Mouse (Mus musculus): ENCODE data around the gene Apoc3. TPM values are rescaled to one million over a fixed set of nuclear protein-coding genes. Genes with fewer than 3 reads are reported as not detected.

The Apoc3 gene
- polyA plus RNA-seq, 1 experiment from 2014 or later: not detected

- Histone ChIP-seq H3K27me3 (ENCODE audit: control insufficient read depth, insufficient read depth, low read length) (no peaks in the 10 kb centered on the region), H3K9ac (ENCODE audit: low read length) (no peak within 1 kb of the TSS), H3K4me1 (ENCODE audit: control insufficient read depth, insufficient read depth, low read length) (no peaks in the 10 kb centered on the region), H3K4me2 (ENCODE audit: low read depth) (no peak within 1 kb of the TSS), H3K27ac (ENCODE audit: low read depth, low read length) (no peak within 1 kb of the TSS), H3K9me3 (ENCODE audit: control insufficient read depth, low read length) (no peaks in the 10 kb centered on the region), H3K36me3 (ENCODE audit: control insufficient read depth, insufficient read depth, low read length) (no peaks in the 10 kb centered on the region), H3K4me3 (ENCODE audit: low read depth, low read length) (no peak within 1 kb of the TSS)
- 71% methylated on average over 7 of the region's 7 CpGs for WGBS
- no peak for ATAC-seq (ENCODE audit: insufficient read depth, low FRiP score, low TSS enrichment)
- DNase-seq (ENCODE audit: low spot score): no peak
Observed at GRCm38 (mm10) chr9:46240526-46241153, 5.2 kb upstream of the Apoc3 start, which contains the start of gene Apoa4. TSS of gene Apoa4 (plus strand) at chr9:46240696.

- Histone ChIP-seq H3K4me1 (ENCODE audit: control insufficient read depth, insufficient read depth, low read length) (no peaks in the 10 kb centered on the region), H3K27me3 (ENCODE audit: control insufficient read depth, insufficient read depth, low read length) (no peaks in the 10 kb centered on the region), H3K36me3 (ENCODE audit: control insufficient read depth, insufficient read depth, low read length) (no peaks in the 10 kb centered on the region), H3K4me2 (ENCODE audit: low read depth) (no peak overlapping the region), H3K9ac (ENCODE audit: low read length) (no peak overlapping the region), H3K9me3 (ENCODE audit: control insufficient read depth, low read length) (no peaks in the 10 kb centered on the region), H3K27ac (ENCODE audit: low read depth, low read length) (no peak overlapping the region), H3K4me3 (ENCODE audit: low read depth, low read length) (no peak overlapping the region)
- ATAC-seq (ENCODE audit: insufficient read depth, low FRiP score, low TSS enrichment) (no peak), DNase-seq (ENCODE audit: low spot score) (no peak)
- WGBS: 91% methylated on average over 7 of the region's 7 CpGs
Observed at GRCm38 (mm10) chr9:46238850-46239249, 3.4 kb upstream of the Apoc3 start.

GRCm38 (mm10) chr9:46235649-46236048 lies 213 bp upstream of the Apoc3 start:
- Histone ChIP-seq H3K36me3 (ENCODE audit: control insufficient read depth, insufficient read depth, low read length) (no peaks in the 10 kb centered on the region), H3K4me3 (ENCODE audit: low read depth, low read length) (no peak overlapping the region), H3K4me2 (ENCODE audit: low read depth) (no peak overlapping the region), H3K4me1 (ENCODE audit: control insufficient read depth, insufficient read depth, low read length) (no peaks in the 10 kb centered on the region), H3K9me3 (ENCODE audit: control insufficient read depth, low read length) (no peaks in the 10 kb centered on the region), H3K27me3 (ENCODE audit: control insufficient read depth, insufficient read depth, low read length) (no peaks in the 10 kb centered on the region), H3K27ac (ENCODE audit: low read depth, low read length) (no peak overlapping the region), H3K9ac (ENCODE audit: low read length) (no peak overlapping the region)
- no peak for DNase-seq (ENCODE audit: low spot score)
- 65% methylated on average over 4 of the region's 4 CpGs for WGBS
- ATAC-seq (ENCODE audit: insufficient read depth, low FRiP score, low TSS enrichment): no peak

- no peaks in the 10 kb centered on the region for H3K4me1 ChIP-seq (ENCODE audit: control insufficient read depth, insufficient read depth, low read length)
- 89% methylated on average over 6 of the region's 6 CpGs for WGBS
- no peak overlapping the region for H3K9ac ChIP-seq (ENCODE audit: low read length)
- no peaks in the 10 kb centered on the region for H3K27me3 ChIP-seq (ENCODE audit: control insufficient read depth, insufficient read depth, low read length)
- no peaks in the 10 kb centered on the region for H3K9me3 ChIP-seq (ENCODE audit: control insufficient read depth, low read length)
- H3K4me2 ChIP-seq (ENCODE audit: low read depth): no peak overlapping the region
- H3K4me3 ChIP-seq (ENCODE audit: low read depth, low read length): no peak overlapping the region
- ATAC-seq (ENCODE audit: insufficient read depth, low FRiP score, low TSS enrichment): no peak
- DNase-seq (ENCODE audit: low spot score): no peak
- H3K36me3 ChIP-seq (ENCODE audit: control insufficient read depth, insufficient read depth, low read length): no peaks in the 10 kb centered on the region
- H3K27ac ChIP-seq (ENCODE audit: low read depth, low read length): no peak overlapping the region
Observed at GRCm38 (mm10) chr9:46235196-46235595, 240 bp downstream of the Apoc3 start.

- H3K9ac ChIP-seq (ENCODE audit: low read length): peak overlapping the region; percentile 56
- 15% methylated on average over 13 of the region's 13 CpGs for WGBS
- no peak for ATAC-seq (ENCODE audit: insufficient read depth, low FRiP score, low TSS enrichment)
- peak overlapping the region; percentile 38 for H3K4me3 ChIP-seq (ENCODE audit: low read depth, low read length)
- no peaks in the 10 kb centered on the region for H3K4me1 ChIP-seq (ENCODE audit: control insufficient read depth, insufficient read depth, low read length)
- peak overlapping the region; percentile 69 for H3K4me2 ChIP-seq (ENCODE audit: low read depth)
- H3K27me3 ChIP-seq (ENCODE audit: control insufficient read depth, insufficient read depth, low read length): peaks cover 2% of the 10 kb centered on the region; the same call in 1 of the 2 replicates
- H3K36me3 ChIP-seq (ENCODE audit: control insufficient read depth, insufficient read depth, low read length): no peaks in the 10 kb centered on the region
- H3K9me3 ChIP-seq (ENCODE audit: control insufficient read depth, low read length): no peaks in the 10 kb centered on the region
- peak; percentile 16 for DNase-seq (ENCODE audit: low spot score)
- no peak overlapping the region for H3K27ac ChIP-seq (ENCODE audit: low read depth, low read length)
Observed at GRCm38 (mm10) chr9:46230450-46230975, 4.9 kb downstream of the Apoc3 start.

GRCm38 (mm10) chr9:46229573-46230449 lies 5.6 kb downstream of the Apoc3 start:
- peak; percentile 89 for DNase-seq (ENCODE audit: low spot score)
- H3K36me3 ChIP-seq (ENCODE audit: control insufficient read depth, insufficient read depth, low read length): no peaks in the 10 kb centered on the region
- peak overlapping the region; percentile 69 for H3K4me2 ChIP-seq (ENCODE audit: low read depth)
- H3K9ac ChIP-seq (ENCODE audit: low read length): peak overlapping the region; percentile 56
- H3K4me1 ChIP-seq (ENCODE audit: control insufficient read depth, insufficient read depth, low read length): no peaks in the 10 kb centered on the region
- peak overlapping the region; percentile 38 for H3K4me3 ChIP-seq (ENCODE audit: low read depth, low read length)
- 16% methylated on average over 37 of the region's 37 CpGs for WGBS
- H3K27me3 ChIP-seq (ENCODE audit: control insufficient read depth, insufficient read depth, low read length): peaks cover 2% of the 10 kb centered on the region; the same call in 1 of the 2 replicates
- H3K27ac ChIP-seq (ENCODE audit: low read depth, low read length): no peak overlapping the region
- H3K9me3 ChIP-seq (ENCODE audit: control insufficient read depth, low read length): no peaks in the 10 kb centered on the region
- peak; percentile 85 for ATAC-seq (ENCODE audit: insufficient read depth, low FRiP score, low TSS enrichment)

GRCm38 (mm10) chr9:46228491-46228890 lies 6.9 kb downstream of the Apoc3 start, which contains the start of gene Apoa1:
TSS of gene Apoa1 (plus strand) at chr9:46228580.
- Histone ChIP-seq H3K4me1 (ENCODE audit: control insufficient read depth, insufficient read depth, low read length) (no peaks in the 10 kb centered on the region), H3K27ac (ENCODE audit: low read depth, low read length) (no peak within 1 kb of the TSS), H3K36me3 (ENCODE audit: control insufficient read depth, insufficient read depth, low read length) (0 out of 2 replicates have a peak, but pooled peaks cover 2% of the 10 kb centered on the region), H3K27me3 (ENCODE audit: control insufficient read depth, insufficient read depth, low read length) (peaks cover 2% of the 10 kb centered on the region; the same call in 1 of the 2 replicates), H3K4me2 (ENCODE audit: low read depth) (no peak within 1 kb of the TSS), H3K9me3 (ENCODE audit: control insufficient read depth, low read length) (no peaks in the 10 kb centered on the region), H3K9ac (ENCODE audit: low read length) (no peak within 1 kb of the TSS), H3K4me3 (ENCODE audit: low read depth, low read length) (no peak within 1 kb of the TSS)
- WGBS: 64% methylated on average over 9 of the region's 9 CpGs
- DNase-seq (ENCODE audit: low spot score): no peak
- ATAC-seq (ENCODE audit: insufficient read depth, low FRiP score, low TSS enrichment): no peak

- Histone ChIP-seq H3K27ac (ENCODE audit: low read depth, low read length) (no peak overlapping the region), H3K4me1 (ENCODE audit: control insufficient read depth, insufficient read depth, low read length) (no peaks in the 10 kb centered on the region), H3K36me3 (ENCODE audit: control insufficient read depth, insufficient read depth, low read length) (0 out of 2 replicates have a peak, but pooled peaks cover 2% of the 10 kb centered on the region), H3K27me3 (ENCODE audit: control insufficient read depth, insufficient read depth, low read length) (peaks cover 2% of the 10 kb centered on the region; the same call in 1 of the 2 replicates), H3K9ac (ENCODE audit: low read length) (no peak overlapping the region), H3K4me3 (ENCODE audit: low read depth, low read length) (no peak overlapping the region), H3K9me3 (ENCODE audit: control insufficient read depth, low read length) (no peaks in the 10 kb centered on the region), H3K4me2 (ENCODE audit: low read depth) (no peak overlapping the region)
- ATAC-seq (ENCODE audit: insufficient read depth, low FRiP score, low TSS enrichment) (no peak), DNase-seq (ENCODE audit: low spot score) (no peak)
- 85% methylated on average over 3 of the region's 3 CpGs for WGBS
Observed at GRCm38 (mm10) chr9:46227064-46227614, 8.3 kb downstream of the Apoc3 start.
